Mouse (Mus musculus): ENCODE data around the gene Lypd4. TPM values are rescaled to one million over a fixed set of nuclear protein-coding genes. Genes with fewer than 3 reads are reported as not detected.
A peak's percentile ranks its signal among the peaks of the same experiment; 100 is the strongest.
"Not testable (repeated sequence)": the region's sequence is repeated elsewhere in the genome, so short reads cannot be mapped to it uniquely, and the experiment has no call there.

The Lypd4 gene
- total RNA-seq (2021), result not detected
- long read RNA-seq, result 0 reads

DNA sequence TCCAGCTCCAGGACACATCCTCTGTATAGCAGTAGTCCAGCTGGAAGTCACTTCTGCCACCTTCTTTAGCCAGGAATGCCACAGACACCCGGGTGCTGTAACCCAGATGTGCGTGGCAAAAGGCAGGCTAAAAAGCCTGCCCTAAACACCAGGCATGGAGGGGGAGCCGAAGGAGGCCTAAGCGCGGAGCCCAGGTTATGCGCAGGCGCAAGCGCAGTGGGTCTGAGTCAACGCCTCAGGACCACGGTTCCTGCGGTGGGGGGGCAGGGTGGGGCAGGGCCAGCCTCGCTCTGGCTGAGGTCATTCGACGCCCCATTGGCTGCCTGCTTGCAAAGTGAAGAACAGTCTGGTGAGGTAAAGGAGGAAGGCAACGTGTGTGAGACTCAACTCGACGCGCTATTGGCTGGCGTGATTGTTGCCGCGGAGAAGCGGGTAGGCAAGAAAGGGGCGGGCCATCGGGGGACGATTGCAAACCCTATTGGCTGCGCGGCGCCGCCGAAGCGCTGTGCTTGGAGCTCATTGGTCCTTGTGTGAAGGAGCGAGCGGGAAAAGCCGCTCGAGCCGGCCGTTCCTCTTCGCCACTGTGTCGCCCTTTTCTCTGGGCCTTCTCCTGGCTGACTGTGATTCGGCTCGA lies at the start of gene Lypd4, which contains the start of gene Dmrtc2:
TSS of gene Lypd4 (minus strand) at position 410 of the 634 bp plus-strand sequence.
TSS of gene Dmrtc2 (plus strand) at position 526 of the 634 bp plus-strand sequence.
- no peak for DNase-seq (ENCODE audit: low spot score in 2 of 2)

- DNase-seq (ENCODE audit: low spot score in 2 of 2), result no peak
Observed at GRCm38 (mm10) chr7:24918763-24919323, 49.1 kb upstream of the Lypd4 start.

GRCm38 (mm10) chr7:24912480-24912879 lies 42.7 kb upstream of the Lypd4 start:
- no peak for DNase-seq (ENCODE audit: low spot score in 2 of 2)

- DNase-seq (ENCODE audit: low spot score in 2 of 2), result no peak
Observed at GRCm38 (mm10) chr7:24907211-24907748, 37.5 kb upstream of the Lypd4 start.

- no peak for DNase-seq (ENCODE audit: low spot score in 2 of 2)
Observed at GRCm38 (mm10) chr7:24906551-24906950, 36.8 kb upstream of the Lypd4 start.

DNA sequence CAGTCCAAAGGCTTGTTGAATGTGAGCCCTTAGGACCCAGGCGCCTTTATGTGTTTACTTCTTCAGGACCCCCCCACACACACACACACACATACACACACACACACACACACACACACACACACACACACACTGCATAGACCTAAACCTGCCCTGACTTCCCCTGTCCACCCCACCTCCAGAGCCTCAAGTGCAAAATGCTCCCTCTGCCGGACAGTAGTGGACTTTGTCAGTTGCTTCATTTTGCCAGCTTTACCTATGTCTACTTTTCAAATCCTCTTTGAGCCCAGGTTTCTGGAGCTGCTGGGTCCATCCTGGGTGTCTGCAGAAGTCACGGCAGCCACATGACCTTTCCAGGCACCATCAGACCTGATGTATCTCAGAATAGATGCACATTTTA lies 35.2 kb upstream of the Lypd4 start:
- DNase-seq (ENCODE audit: low spot score in 2 of 2), result peak in 1 of 2 experiments; percentile 39

DNA sequence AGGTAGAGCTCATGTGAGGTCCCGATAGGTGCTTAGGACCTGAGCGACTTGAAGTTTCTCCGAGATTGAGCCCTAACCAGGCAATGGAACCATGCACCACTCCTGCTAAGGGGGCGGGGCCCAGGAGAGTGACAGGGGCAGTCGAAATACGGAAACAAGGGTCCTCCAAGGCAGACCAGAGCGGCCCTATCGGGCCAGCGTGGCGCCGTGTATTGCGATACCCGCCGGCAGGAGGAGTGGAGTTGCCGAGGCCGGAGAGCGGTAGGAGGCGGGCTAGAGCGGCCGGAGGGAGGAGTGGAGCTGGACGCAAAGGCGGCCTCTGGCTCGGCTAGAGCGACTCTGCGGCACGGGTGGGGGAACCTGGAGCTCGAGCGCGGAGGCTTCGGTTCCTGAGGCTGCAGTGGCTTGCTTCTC lies 34.3 kb upstream of the Lypd4 start:
- peak; percentile 97 to 98 for DNase-seq (ENCODE audit: low spot score in 2 of 2)

- DNase-seq (ENCODE audit: low spot score in 2 of 2), result no peak
Observed at GRCm38 (mm10) chr7:24903444-24903825, 33.7 kb upstream of the Lypd4 start.

DNA sequence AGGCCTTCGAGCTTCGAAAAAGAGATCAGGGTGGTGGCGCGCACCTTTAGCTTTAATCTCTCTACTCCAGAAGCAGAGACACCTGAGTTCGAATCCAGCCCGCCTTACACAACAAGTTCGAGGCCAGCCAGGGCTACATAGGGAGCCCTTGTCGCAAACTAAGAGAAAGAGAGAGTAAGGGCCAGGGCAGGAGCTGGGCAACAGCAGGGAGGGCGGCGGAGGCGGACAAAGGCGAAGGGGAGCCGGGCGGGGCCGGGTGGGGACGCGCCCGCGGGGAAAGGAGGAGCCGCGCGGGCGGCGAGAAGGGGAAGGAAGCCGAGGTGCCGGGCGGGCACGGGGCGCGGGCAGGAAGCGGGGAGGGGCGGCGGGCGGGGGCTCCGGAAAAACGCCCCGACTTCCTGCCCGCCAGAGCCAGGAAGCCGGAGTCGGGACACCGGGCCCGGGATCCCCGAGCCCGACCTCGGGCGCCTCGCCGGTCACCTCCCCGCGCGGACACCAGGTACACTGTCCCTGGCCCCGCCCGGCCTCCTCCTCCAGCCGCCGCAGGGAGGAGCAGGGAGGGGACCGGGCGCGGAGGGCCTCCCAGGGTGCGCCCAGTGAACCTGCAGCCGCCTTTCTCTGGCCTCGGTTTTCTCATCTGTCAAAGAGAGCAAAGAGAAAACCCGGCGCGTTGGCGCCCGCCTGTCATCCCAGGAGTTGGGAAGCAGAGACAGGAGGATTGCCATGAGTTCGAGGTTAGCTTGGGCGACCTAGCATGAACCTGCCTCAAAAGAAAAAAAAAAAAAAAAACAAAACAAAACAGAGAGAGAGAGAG lies 33.1 kb upstream of the Lypd4 start, which contains the start of gene Arhgef1:
TSS of gene Arhgef1 (plus strand) at position 283 of the 814 bp plus-strand sequence.
- DNase-seq (ENCODE audit: low spot score in 2 of 2), result peak in 1 of 2 experiments; percentile 27

DNA sequence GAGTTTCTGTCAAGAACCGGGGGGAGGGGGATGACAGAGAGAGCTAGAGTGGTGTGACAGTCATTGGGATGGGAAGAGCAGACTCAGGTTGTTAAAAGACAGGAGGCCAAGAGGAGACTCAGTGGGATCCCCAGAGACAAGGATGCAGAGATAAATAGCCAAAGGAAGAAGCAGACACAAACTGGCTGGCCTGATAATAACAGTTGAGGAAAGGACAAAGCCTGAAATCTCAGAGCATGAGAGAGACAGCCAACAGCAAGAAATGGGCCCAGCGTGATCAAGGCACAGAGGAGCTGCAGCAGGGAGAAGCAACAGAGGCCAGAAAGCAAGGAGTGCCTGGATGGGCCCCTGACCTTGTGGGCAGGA lies 32.5 kb upstream of the Lypd4 start:
- no peak for DNase-seq (ENCODE audit: low spot score in 2 of 2)

GRCm38 (mm10) chr7:24901842-24902241 lies 32.1 kb upstream of the Lypd4 start:
- DNase-seq (ENCODE audit: low spot score in 2 of 2), result no peak

DNA sequence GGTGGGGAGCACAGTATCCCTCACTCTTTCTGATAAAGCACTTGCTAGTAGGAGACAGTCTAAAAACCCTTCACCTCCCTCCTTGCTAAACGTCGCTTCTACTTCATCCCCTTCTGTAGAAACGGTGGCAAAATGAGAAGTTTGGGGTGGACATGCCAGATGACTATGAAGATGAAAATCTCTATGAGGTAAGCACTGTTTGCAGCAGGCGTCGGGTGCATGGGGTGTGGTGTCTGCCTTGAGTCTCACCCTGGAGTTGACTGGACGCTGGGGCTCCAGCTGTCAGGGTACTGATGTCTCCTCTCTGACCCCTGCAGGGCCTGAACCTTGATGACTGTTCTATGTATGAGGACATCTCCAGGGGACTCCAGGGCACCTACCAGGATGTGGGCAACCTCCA lies 31.4 kb upstream of the Lypd4 start:
- DNase-seq (ENCODE audit: low spot score in 2 of 2), result no peak

GRCm38 (mm10) chr7:24897959-24898358 lies 28.2 kb upstream of the Lypd4 start:
- DNase-seq (ENCODE audit: low spot score in 2 of 2), result no peak

DNA sequence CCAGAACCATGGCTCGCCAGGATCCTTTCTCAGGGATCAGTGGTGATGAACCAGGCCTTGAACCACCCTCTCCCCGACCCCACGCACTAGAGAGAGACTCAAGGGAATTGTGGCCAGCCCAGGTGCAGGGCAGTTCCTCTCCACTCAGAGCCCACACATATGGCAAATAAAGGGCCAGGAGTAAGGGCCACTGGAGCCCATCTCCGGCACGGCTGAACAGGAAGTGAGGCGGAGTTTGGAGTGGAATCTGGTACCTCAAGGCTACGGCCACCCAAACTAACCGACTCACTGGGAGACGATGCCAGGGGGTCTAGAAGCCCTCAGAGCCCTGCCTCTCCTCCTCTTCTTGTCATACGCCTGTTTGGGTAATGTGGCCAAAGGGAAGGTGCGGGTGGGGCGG lies 27.5 kb upstream of the Lypd4 start, which contains the start of gene Cd79a:
TSS of gene Cd79a (plus strand) at position 158 of the 400 bp plus-strand sequence.
- no peak for DNase-seq (ENCODE audit: low spot score in 2 of 2)

GRCm38 (mm10) chr7:24896269-24896668 lies 26.5 kb upstream of the Lypd4 start:
- no peak for DNase-seq (ENCODE audit: low spot score in 2 of 2)

- not testable (repeated sequence) for DNase-seq (ENCODE audit: low spot score in 2 of 2)
Observed at GRCm38 (mm10) chr7:24895749-24896148, 26.0 kb upstream of the Lypd4 start.

- DNase-seq (ENCODE audit: low spot score in 2 of 2), result no peak
Observed at GRCm38 (mm10) chr7:24892125-24892583, 22.4 kb upstream of the Lypd4 start.

DNA sequence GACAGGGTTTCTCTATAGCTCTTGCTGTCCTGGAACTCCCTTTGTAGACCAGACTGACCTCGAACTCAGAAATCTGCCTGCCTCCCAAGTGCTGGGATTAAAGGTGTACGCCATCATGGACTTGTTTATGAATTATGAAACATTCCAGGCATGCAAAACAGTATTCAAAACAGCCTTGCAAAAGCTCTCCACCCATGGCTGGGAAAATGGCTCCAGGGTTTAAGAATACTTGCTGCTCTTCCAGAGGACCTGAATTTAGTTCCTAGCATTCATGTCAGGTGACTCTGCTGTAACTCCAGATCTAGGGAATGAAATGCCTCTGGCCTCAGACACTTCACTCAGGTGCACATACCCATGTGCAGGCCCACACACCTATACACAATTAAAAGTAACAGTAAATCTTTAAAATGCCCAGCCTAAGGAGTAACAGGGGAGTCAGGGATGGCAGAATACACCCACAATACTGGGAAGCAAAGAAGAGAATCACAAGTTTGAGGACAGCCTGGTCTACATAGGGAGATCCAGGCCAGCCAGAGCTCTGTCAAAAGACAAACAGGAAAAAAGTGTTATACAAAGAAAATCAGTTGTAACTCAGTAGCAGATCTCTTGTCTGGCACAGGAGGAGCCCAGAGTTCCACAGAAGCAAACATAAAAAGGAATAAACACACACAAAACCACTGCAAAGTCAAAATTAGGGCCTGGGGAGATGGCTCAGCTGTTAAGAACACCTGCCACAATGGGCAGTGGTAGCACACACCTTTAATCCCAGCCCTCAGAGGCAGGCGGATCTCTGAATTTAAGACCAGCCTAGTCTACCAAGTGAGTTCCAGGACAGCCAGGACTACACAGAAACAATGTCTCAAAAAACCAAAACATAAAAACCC lies 21.7 kb upstream of the Lypd4 start:
- no peak for DNase-seq (ENCODE audit: low spot score in 2 of 2)

DNA sequence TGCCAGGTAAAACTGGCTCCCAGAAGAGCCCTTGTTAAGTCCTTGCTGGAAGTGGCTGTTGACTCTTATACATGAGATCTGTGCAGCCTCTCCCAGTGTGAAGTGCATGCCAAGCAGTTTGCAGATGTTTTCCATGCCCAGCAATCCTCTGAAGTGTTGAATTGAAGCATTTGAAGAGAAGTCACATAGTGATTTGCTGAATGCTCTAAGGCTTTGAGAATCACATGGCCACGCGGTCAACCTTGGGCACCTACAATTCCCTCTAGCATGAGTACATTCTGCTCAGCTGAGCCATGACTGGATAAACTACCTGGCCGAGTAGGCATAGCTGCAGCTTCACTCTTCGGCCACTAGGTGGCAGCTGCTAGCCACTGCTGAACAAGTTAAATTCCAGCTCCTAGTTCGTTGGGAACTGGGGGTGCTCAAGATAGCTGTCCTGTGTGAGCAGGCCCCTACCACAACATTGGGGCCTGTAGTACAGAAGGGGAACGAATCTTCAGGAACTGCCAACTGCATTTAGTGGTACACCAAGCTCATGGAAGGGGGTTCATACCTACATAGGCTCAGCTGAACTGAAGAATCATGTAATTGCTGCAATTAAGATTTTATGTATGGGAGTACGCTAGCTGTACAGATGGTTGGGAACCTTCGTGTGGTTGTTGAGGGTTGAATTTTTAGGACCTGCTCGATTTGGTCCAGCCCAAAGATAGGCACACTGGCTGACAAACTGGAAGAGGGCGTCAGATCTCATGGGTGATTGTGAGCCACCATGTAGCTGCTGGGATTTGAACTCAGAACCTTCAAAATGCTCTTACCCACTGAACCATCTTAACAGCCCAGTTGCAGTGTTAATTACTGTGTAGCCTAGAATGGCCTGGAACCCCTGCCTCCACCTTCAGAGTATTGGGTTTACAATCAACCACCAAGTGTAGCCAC lies 20.8 kb upstream of the Lypd4 start:
- peak; percentile 63 to 78 for DNase-seq (ENCODE audit: low spot score in 2 of 2)

Data from layer of hippocampus, adult 18-20 months (tissue).